8 mouse cellular contexts compared by ENCODE assay signal in the genomic region with DNA sequence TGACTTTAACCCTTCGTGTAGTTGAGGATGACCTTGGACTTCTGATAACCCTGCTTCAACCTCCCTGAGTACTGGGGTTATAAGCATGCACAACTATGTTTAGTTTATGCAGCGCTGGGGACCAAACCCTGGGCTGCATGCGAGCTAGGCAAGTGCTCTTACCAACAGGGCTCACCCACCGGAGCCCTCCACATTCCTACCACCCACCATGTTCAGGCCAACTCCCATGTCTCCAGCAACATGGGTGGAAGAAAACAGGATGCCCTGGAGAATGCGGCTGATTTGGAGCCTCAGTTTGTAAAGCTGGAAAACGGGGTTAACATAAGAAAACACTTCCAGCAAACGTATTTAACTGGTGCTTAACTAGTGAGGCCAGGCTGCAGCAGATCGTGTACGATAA. TPM values are rescaled to one million over a fixed set of nuclear protein-coding genes. Genes with fewer than 3 reads are reported as not detected.
DNase-seq lines count a peak whose midpoint lies in the region; ATAC-seq and TF ChIP-seq lines count a peak whose summit lies in the region.

No protein-coding gene starts in this region.

- DNase-seq in cerebellum, adult 2 months = no peak
- no peak for DNase-seq in cerebellum, adult 9-11 months
- DNase-seq in spleen, adult 2 months (ENCODE audit: low read depth in 1 of 2, low spot score in 2 of 2) = no peak
- no peak for DNase-seq in spleen, postnatal 10 days (ENCODE audit: low spot score in 2 of 2)
- no peak for DNase-seq in c-Kit-positive CD71-positive TER-119-positive erythroid progenitor cells, embryonic 14.5 days (ENCODE audit: low spot score)
- DNase-seq in gastrocnemius, postnatal 4 days (ENCODE audit: low spot score in 2 of 2) = no peak
- no peak for DNase-seq in adrenal gland, adult 18-20 months (ENCODE audit: low spot score in 2 of 2)

- H3K4me2 ChIP-seq in liver, embryonic 12.5 days = peak overlapping the region; percentile 93

- 22% methylated on average over 9 of the region's 9 CpGs for WGBS in cerebellum, adult 2 months
- 36% methylated on average over 9 of the region's 9 CpGs for WGBS in spleen, adult 2 months
- 12% methylated on average over 9 of the region's 9 CpGs for WGBS in liver, embryonic 12.5 days (ENCODE audit: insufficient replicate concordance)

- no peak for ATAC-seq in liver, embryonic 12.5 days

- H3K27me3 ChIP-seq in cerebellum, adult 2 months (ENCODE audit: control insufficient read depth, insufficient read depth, low read length) = no peaks in the 10 kb centered on the region
- no peaks in the 10 kb centered on the region for H3K27me3 ChIP-seq in spleen, adult 2 months (ENCODE audit: control insufficient read depth, insufficient read depth, low read length)
- H3K27me3 ChIP-seq in liver, embryonic 12.5 days (replicated peaks) = 0 out of 2 replicates have a peak, but pooled peaks cover 5% of the 10 kb centered on the region

- no peaks in the 10 kb centered on the region for H3K9me3 ChIP-seq in liver, embryonic 12.5 days (replicated peaks)

- no peak overlapping the region for H3K27ac ChIP-seq in cerebellum, adult 2 months (ENCODE audit: insufficient read depth, low read length)
- no peak overlapping the region for H3K27ac ChIP-seq in spleen, adult 2 months (ENCODE audit: insufficient read depth, low read length)
- no peak overlapping the region for H3K27ac ChIP-seq in liver, embryonic 12.5 days

- H3K36me3 ChIP-seq in spleen, adult 2 months (ENCODE audit: control insufficient read depth, insufficient read depth, low read length) = no peaks in the 10 kb centered on the region
- peaks cover 7% of the 10 kb centered on the region; the same call in 1 of the 2 replicates for H3K36me3 ChIP-seq in liver, embryonic 12.5 days

- TF ChIP-seq POLR2A in cerebellum, adult 2 months (IDR thresholded peaks at IDR 0.05; ENCODE audit: borderline replicate concordance, insufficient read depth, low read length) = no peak
- TF ChIP-seq POLR2A in spleen, adult 2 months (IDR thresholded peaks at IDR 0.05; ENCODE audit: low read depth, low read length) = no peak

- H3K9ac ChIP-seq in liver, embryonic 12.5 days = peak overlapping the region; percentile 79

- no peak for TF ChIP-seq CTCF in cerebellum, adult 2 months (IDR thresholded peaks at IDR 0.05; ENCODE audit: borderline replicate concordance, insufficient read depth, low read depth, low read length)
- no peak for TF ChIP-seq CTCF in spleen, adult 2 months (IDR thresholded peaks at IDR 0.05; ENCODE audit: extremely low read depth, insufficient read depth, insufficient read length, insufficient replicate concordance)

- H3K4me3 ChIP-seq in cerebellum, adult 2 months (replicated peaks; ENCODE audit: insufficient read depth, low read depth, low read length) = peak overlapping the region; percentile 69
- peak overlapping the region; percentile 97 for H3K4me3 ChIP-seq in spleen, adult 2 months (ENCODE audit: extremely low read depth, insufficient read depth, insufficient read length)
- peak overlapping the region; percentile 69 for H3K4me3 ChIP-seq in liver, embryonic 12.5 days

- no peaks in the 10 kb centered on the region for H3K4me1 ChIP-seq in cerebellum, adult 2 months (ENCODE audit: control insufficient read depth, insufficient read depth, low read length)
- H3K4me1 ChIP-seq in spleen, adult 2 months (ENCODE audit: control insufficient read depth, insufficient read depth, insufficient read length) = peaks cover 5% of the 10 kb centered on the region; the same call in 1 of the 2 replicates
- peaks cover 52% of the 10 kb centered on the region for H3K4me1 ChIP-seq in liver, embryonic 12.5 days

RNA-seq across cellular contexts. Expression of gene Plod1, which starts 0.7 kb away (rescaled TPM):
- 33.0 and 36.0 TPM in 2 replicates for polyA plus RNA-seq in cerebellum, adult 2 months (2012; rRNA removed)
- 16.2 and 16.7 TPM in 2 replicates for polyA plus RNA-seq in spleen, adult 2 months (2012; rRNA removed)
- 26.4 TPM in 2 replicates for polyA plus RNA-seq in liver, embryonic 12.5 days (2016; fragmentation: Nextera tagmentation; extraction: Ambion mirVana)
- 10 to 100 TPM; 52.7 to 63.2 TPM for total RNA-seq in gastrocnemius, postnatal 4 days (2021)
- 10 to 100 TPM; 38.1 to 54.7 TPM for total RNA-seq in adrenal gland, adult 18-20 months (2021)

RNA-seq across cellular contexts. Expression of gene 2510039O18Rik, which starts 4.8 kb away (rescaled TPM):
- 34.1 and 34.5 TPM in 2 replicates for polyA plus RNA-seq in cerebellum, adult 2 months (2012; rRNA removed)
- 80.5 and 111 TPM in 2 replicates for polyA plus RNA-seq in spleen, adult 2 months (2012; rRNA removed)
- 19.1 and 21.0 TPM in 2 replicates for polyA plus RNA-seq in liver, embryonic 12.5 days (2016; fragmentation: Nextera tagmentation; extraction: Ambion mirVana)
- 10 to 100 TPM; 37.7 to 37.8 TPM for total RNA-seq in gastrocnemius, postnatal 4 days (2021)
- total RNA-seq in adrenal gland, adult 18-20 months (2021) = 10 to 100 TPM; 44.1 to 48.0 TPM

RNA-seq across cellular contexts. Expression of gene Mfn2, which starts 31.4 kb away (rescaled TPM):
- 112 and 113 TPM in 2 replicates for polyA plus RNA-seq in cerebellum, adult 2 months (2012; rRNA removed)
- 18.4 and 18.8 TPM in 2 replicates for polyA plus RNA-seq in spleen, adult 2 months (2012; rRNA removed)
- 25.4 and 27.1 TPM in 2 replicates for polyA plus RNA-seq in liver, embryonic 12.5 days (2016; fragmentation: Nextera tagmentation; extraction: Ambion mirVana)
- 100 to 1,000 TPM; 200 to 231 TPM for total RNA-seq in gastrocnemius, postnatal 4 days (2021)
- 100 to 1,000 TPM; 187 to 211 TPM for total RNA-seq in adrenal gland, adult 18-20 months (2021)

RNA-seq across cellular contexts. Expression of gene Nppb, which starts 49.7 kb away (rescaled TPM):
- polyA plus RNA-seq in cerebellum, adult 2 months (2012; rRNA removed) = 0.15 TPM in 1 of 2 replicates, not detected in the other
- not detected in 2 replicates for polyA plus RNA-seq in spleen, adult 2 months (2012; rRNA removed)
- polyA plus RNA-seq in liver, embryonic 12.5 days (2016; fragmentation: Nextera tagmentation; extraction: Ambion mirVana) = not detected in 2 replicates
- not detected for total RNA-seq in gastrocnemius, postnatal 4 days (2021)
- total RNA-seq in adrenal gland, adult 18-20 months (2021) = under 1 TPM in 1 of 2 experiments, not detected in 1; 0.42 TPM
